29 mouse cellular contexts compared by ENCODE assay signal in genomic region chr2:153490116-153490515, GRCm38 (mm10). TPM values are rescaled to one million over a fixed set of nuclear protein-coding genes. Genes with fewer than 3 reads are reported as not detected.
"Had no signal": no experiment of that assay in that cellular context is flagged by ENCODE, and none has a peak within 500 bp of the region (broad histone marks: within the 10 kb centered on the region; RNA-seq: fewer than 3 reads in every experiment).

No protein-coding gene starts in this region.

- H3K9ac ChIP-seq: kidney, embryonic 15.5 days; lung, embryonic 15.5 days; midbrain, embryonic 12.5 days; midbrain, embryonic 15.5 days; neural tube, embryonic 12.5 days; neural tube, embryonic 15.5 days had no signal

- H3K4me2 ChIP-seq: lung, embryonic 15.5 days; midbrain, embryonic 12.5 days; midbrain, embryonic 15.5 days; neural tube, embryonic 12.5 days; neural tube, embryonic 15.5 days had no signal

- H3K36me3 ChIP-seq: kidney, embryonic 15.5 days; lung, embryonic 15.5 days; midbrain, embryonic 12.5 days; midbrain, embryonic 15.5 days; neural tube, embryonic 12.5 days; neural tube, embryonic 15.5 days had no signal

- H3K4me3 ChIP-seq: kidney, embryonic 15.5 days; left cerebral cortex, adult 2 months; lung, embryonic 15.5 days; midbrain, embryonic 12.5 days; midbrain, embryonic 15.5 days; neural tube, embryonic 12.5 days; neural tube, embryonic 15.5 days had no signal

- ATAC-seq: midbrain, embryonic 15.5 days had no signal

- DNase-seq: kidney, adult 11 months; kidney, adult 8-10 months; kidney, postnatal 10 days; kidney, postnatal 36 days; layer of hippocampus, postnatal 36 days; lung, adult 18-20 months; lung, postnatal 10 days; lung, postnatal 4 days; right cerebral cortex, adult 18-20 months; right cerebral cortex, postnatal 14 days; right cerebral cortex, postnatal 4 days; thymus, adult 2 months; thymus, postnatal 14 days; thymus, postnatal 4 days had no signal

- H3K9me3 ChIP-seq: kidney, embryonic 15.5 days; lung, embryonic 15.5 days; midbrain, embryonic 12.5 days; midbrain, embryonic 15.5 days; neural tube, embryonic 12.5 days; neural tube, embryonic 15.5 days had no signal

- H3K27me3 ChIP-seq: midbrain, embryonic 15.5 days; neural tube, embryonic 15.5 days had no signal

- H3K27ac ChIP-seq: left cerebral cortex, adult 2 months; lung, embryonic 15.5 days; midbrain, embryonic 12.5 days; neural tube, embryonic 12.5 days; neural tube, embryonic 15.5 days; stomach, postnatal 0 days had no signal

RNA-seq across cellular contexts. Expression of gene 4930404H24Rik, which starts 2.5 kb away (rescaled TPM):
- total RNA-seq: layer of hippocampus, postnatal 10 days; layer of hippocampus, postnatal 36 days; left cerebral cortex, adult 2 months; left cerebral cortex, postnatal 10 days; left cerebral cortex, postnatal 36 days; megakaryocyte, adult 5-6 weeks had no signal
- polyA plus RNA-seq: kidney, embryonic 15.5 days; limb, embryonic 11.5 days; limb, embryonic 14.5 days; lung, embryonic 15.5 days; midbrain, embryonic 12.5 days; midbrain, embryonic 15.5 days; neural tube, embryonic 12.5 days; neural tube, embryonic 15.5 days; stomach, embryonic 14.5 days; stomach, postnatal 0 days; thymus, adult 2 months had no signal
